Mouse (Mus musculus) heart, postnatal 0 days (tissue): ENCODE measurements around the gene Clec10a. TPM values are rescaled to one million over a fixed set of nuclear protein-coding genes. Genes with fewer than 3 reads are reported as not detected.

Source experiments
- ATAC-seq: fragments of 200-750 bp; cut with Nextera tagmentation; 2 replicates; pipeline ENCODE4 v1.8.0; 2017; ENCODE audit warnings: low read depth, moderate number of reproducible peaks, moderate library complexity; ENCODE audit not compliant: insufficient read depth
- DNase-seq: peaks from one replicate; pipeline ENCODE4 v3.0.0-alpha.2; 2016; ENCODE audit warnings: low spot score
- H3K27ac ChIP-seq: fragments of 300-500 bp; sonication (generic); 2 replicates; pipeline ENCODE4 v1.5.1; 2014; ENCODE audit warnings: low read depth, mild to moderate bottlenecking
- H3K27me3 ChIP-seq: fragments of 300-500 bp; sonication (generic); 2 replicates; pipeline ENCODE4 v1.6.1; 2014; ENCODE audit warnings: low read length, mixed read lengths; ENCODE audit not compliant: control insufficient read depth, insufficient read depth
- H3K36me3 ChIP-seq: fragments of 300-500 bp; sonication (generic); replicated peaks from 2 replicates; pipeline ENCODE4 v1.6.1; 2014; ENCODE audit warnings: low read length, mixed read lengths; ENCODE audit not compliant: control insufficient read depth, insufficient read depth
- H3K4me1 ChIP-seq: fragments of 300-500 bp; sonication (generic); 2 replicates; pipeline ENCODE4 v1.6.1; 2014; ENCODE audit warnings: antibody characterized with exemption; ENCODE audit not compliant: control insufficient read depth, insufficient read depth
- H3K4me2 ChIP-seq: fragments of 300-500 bp; sonication (generic); 2 replicates; pipeline ENCODE4 v1.6.1; 2014; ENCODE audit warnings: low read depth, mild to moderate bottlenecking, low read length, moderate library complexity
- H3K4me3 ChIP-seq: fragments of 300-500 bp; sonication (generic); 2 replicates; pipeline ENCODE4 v1.5.1; 2014; ENCODE audit warnings: low read depth, low read length
- H3K9ac ChIP-seq: fragments of 300-500 bp; sonication (generic); replicated peaks from 2 replicates; pipeline ENCODE4 v1.6.1; 2014; ENCODE audit warnings: low read depth, low read length, mixed read lengths
- H3K9me3 ChIP-seq: fragments of 300-500 bp; sonication (generic); replicated peaks from 2 replicates; pipeline ENCODE4 v1.6.1; 2016; ENCODE audit warnings: low read length; ENCODE audit not compliant: control insufficient read depth
- CTCF ChIP-seq: IDR thresholded peaks from 2 replicates; pipeline ENCODE4 v1.5.1; 2016; ENCODE audit warnings: antibody characterized with exemption, control low read depth, low read depth
- EP300 ChIP-seq: IDR thresholded peaks from 2 replicates; pipeline ENCODE4 v1.6.1; 2016; ENCODE audit warnings: antibody characterized with exemption, low read depth
- WGBS: fragments of 180-500 bp; shearing (Covaris S2); extraction: QIAGEN DNeasy Blood & Tissue Kit; methylation state at CpG from one replicate; pipeline ENCODE4 v1.1.7; 2014; 5-methylcytosine and 5-hydroxymethylcytosine counted together
- polyA plus RNA-seq: library from polyadenylated mRNA; unstranded; fragments of >200 nt; fragmentation: Nextera tagmentation; extraction: Ambion mirVana; gene quantifications from 2 replicates; pipeline ENCODE4 v1.2.1, GENCODE M21; 2015
- total RNA-seq: library from RNA; depleted of rRNA; stranded (reverse); fragments of >200 nt; gene quantifications from 2 replicates; pipeline ENCODE4 v1.2.3, GENCODE M21; 2014; ENCODE audit warnings: low replicate concordance

Clec10a gene
- total and polyA plus RNA-seq, 2 experiments from 2014 or later, result 0.45 TPM; not detected in 1

- H3K4me1 ChIP-seq, result no peaks in the 10 kb centered on the region
- TF ChIP-seq CTCF (no peak), EP300 (no peak)
- H3K9me3 ChIP-seq, result no peaks in the 10 kb centered on the region
- no peak overlapping the region for H3K4me2 ChIP-seq
- 73% methylated on average over 7 of the region's 7 CpGs for WGBS
- no peaks in the 10 kb centered on the region for H3K27me3 ChIP-seq
- ATAC-seq (no peak), DNase-seq (no peak)
- no peak overlapping the region for H3K9ac ChIP-seq
- no peak overlapping the region for H3K4me3 ChIP-seq
- H3K27ac ChIP-seq, result no peak overlapping the region
- H3K36me3 ChIP-seq, result no peaks in the 10 kb centered on the region
These were observed 14.3 kb downstream of the Clec10a start for GRCm38 (mm10) chr11:70170291-70170690.

GRCm38 (mm10) chr11:70171181-70171580, 15.2 kb downstream of the Clec10a start:
- DNase-seq, result no peak
- TF ChIP-seq CTCF (no peak), EP300 (no peak)

DNA sequence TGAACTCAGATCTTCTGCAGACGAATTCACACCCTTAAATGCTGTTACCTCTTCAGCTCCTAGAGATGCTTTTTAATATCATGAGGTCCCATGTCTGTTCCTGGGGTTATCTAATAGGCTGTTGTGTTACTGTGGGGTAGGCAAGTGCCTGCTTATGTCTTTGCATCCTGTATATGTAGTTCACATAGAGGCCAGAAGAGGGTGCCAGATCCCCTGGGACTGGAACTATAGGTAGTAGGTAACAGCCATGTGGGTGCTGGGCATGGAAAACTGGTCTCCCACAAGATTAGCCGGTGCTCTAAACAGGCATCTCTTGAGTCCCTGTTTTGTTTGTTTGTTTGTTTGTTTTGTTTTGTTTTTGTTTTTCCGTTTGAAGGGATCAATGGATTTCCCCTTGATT, 15.8 kb downstream of the Clec10a start:
- no peaks in the 10 kb centered on the region for H3K36me3 ChIP-seq
- no peak overlapping the region for H3K4me3 ChIP-seq
- 37% methylated on average over 3 of the region's 3 CpGs for WGBS
- H3K4me1 ChIP-seq, result no peaks in the 10 kb centered on the region
- no peaks in the 10 kb centered on the region for H3K9me3 ChIP-seq
- DNase-seq, result no peak
- ATAC-seq, result no peak
- TF ChIP-seq EP300, result no peak
- TF ChIP-seq CTCF, result peak; percentile 35
- H3K9ac ChIP-seq, result no peak overlapping the region
- no peaks in the 10 kb centered on the region for H3K27me3 ChIP-seq
- no peak overlapping the region for H3K4me2 ChIP-seq
- H3K27ac ChIP-seq, result no peak overlapping the region

More at GRCm38 (mm10) chr11:70171181-70171580, 15.2 kb downstream of the Clec10a start:
- H3K9me3 ChIP-seq, result no peaks in the 10 kb centered on the region
- no peaks in the 10 kb centered on the region for H3K4me1 ChIP-seq
- ATAC-seq, result no peak
- 72% methylated on average over 7 of the region's 7 CpGs for WGBS
- H3K4me3 ChIP-seq, result no peak overlapping the region
- no peak overlapping the region for H3K9ac ChIP-seq
- H3K36me3 ChIP-seq, result no peaks in the 10 kb centered on the region
- H3K27ac ChIP-seq, result no peak overlapping the region
- H3K4me2 ChIP-seq, result no peak overlapping the region
- H3K27me3 ChIP-seq, result no peaks in the 10 kb centered on the region

- Histone ChIP-seq H3K36me3 (no peaks in the 10 kb centered on the region), H3K4me2 (no peak overlapping the region), H3K4me3 (no peak overlapping the region), H3K27ac (no peak overlapping the region), H3K9me3 (no peaks in the 10 kb centered on the region), H3K9ac (no peak overlapping the region), H3K4me1 (no peaks in the 10 kb centered on the region), H3K27me3 (no peaks in the 10 kb centered on the region)
- no peak for DNase-seq
- TF ChIP-seq CTCF (no peak), EP300 (no peak)
- 58% methylated on average over 5 of the region's 5 CpGs for WGBS
- no peak for ATAC-seq
These were observed 16.3 kb downstream of the Clec10a start for GRCm38 (mm10) chr11:70172298-70172697.

- H3K9ac ChIP-seq, result no peak overlapping the region
- ATAC-seq, result no peak
- H3K9me3 ChIP-seq, result no peaks in the 10 kb centered on the region
- H3K4me1 ChIP-seq, result no peaks in the 10 kb centered on the region
- DNase-seq, result no peak
- no peaks in the 10 kb centered on the region for H3K36me3 ChIP-seq
- no peak overlapping the region for H3K4me2 ChIP-seq
- TF ChIP-seq CTCF (no peak), EP300 (no peak)
- no peaks in the 10 kb centered on the region for H3K27me3 ChIP-seq
- 75% methylated on average over 4 of the region's 4 CpGs for WGBS
- H3K27ac ChIP-seq, result no peak overlapping the region
- no peak overlapping the region for H3K4me3 ChIP-seq
These were observed 18.5 kb downstream of the Clec10a start for GRCm38 (mm10) chr11:70174491-70174890.

GRCm38 (mm10) chr11:70177647-70178046, 21.6 kb downstream of the Clec10a start:
- no peaks in the 10 kb centered on the region for H3K36me3 ChIP-seq
- H3K27ac ChIP-seq, result no peak overlapping the region
- WGBS, result 69% methylated on average over 8 of the region's 8 CpGs
- H3K9me3 ChIP-seq, result no peaks in the 10 kb centered on the region
- H3K27me3 ChIP-seq, result no peaks in the 10 kb centered on the region
- H3K4me2 ChIP-seq, result no peak overlapping the region
- DNase-seq (no peak), ATAC-seq (no peak)
- H3K4me1 ChIP-seq, result no peaks in the 10 kb centered on the region
- H3K9ac ChIP-seq, result no peak overlapping the region
- TF ChIP-seq EP300 (no peak), CTCF (peak; percentile 15; the same call in 1 of the 2 replicates)
- H3K4me3 ChIP-seq, result no peak overlapping the region
